ENCODE assay signal across 8 mouse cellular contexts in genomic region chr2:169929540-169930497, GRCm38 (mm10).
DNase-seq lines count a peak whose midpoint lies in the region; ATAC-seq and TF ChIP-seq lines count a peak whose summit lies in the region.

No protein-coding gene starts in this region.

- peak overlapping the region; percentile 14; the same call in 1 of the 2 replicates for H3K4me3 ChIP-seq in intestine, postnatal 0 days (ENCODE audit: low read depth, low read length)
- peak overlapping the region; percentile 42 for H3K4me3 ChIP-seq in limb, embryonic 15.5 days
- peak overlapping the region; percentile 29 for H3K4me3 ChIP-seq in midbrain, postnatal 0 days (ENCODE audit: low read depth, low read length)

- DNase-seq in frontal cortex, postnatal 10 days (ENCODE audit: low spot score in 2 of 2): peak; percentile 9 to 13
- DNase-seq in cerebellum, adult 9-10 months: peak; percentile 45
- peak; percentile 36 to 62 for DNase-seq in frontal cortex, postnatal 36 days (ENCODE audit: low spot score in 2 of 2)
- DNase-seq in midbrain, postnatal 0 days (ENCODE audit: low spot score): peak; percentile 90
- DNase-seq in testis, postnatal 14 days (ENCODE audit: low spot score): peak; percentile 64

- TF ChIP-seq CTCF in intestine, postnatal 0 days (IDR thresholded peaks at IDR 0.05; ENCODE audit: low read depth): no peak
- no peak; the same call in 1 of the 2 replicates for TF ChIP-seq CTCF in midbrain, postnatal 0 days (IDR thresholded peaks at IDR 0.05)

- WGBS in intestine, postnatal 0 days: 42% methylated on average over 23 of the region's 23 CpGs
- WGBS in limb, embryonic 15.5 days: 46% methylated on average over 23 of the region's 23 CpGs
- WGBS in midbrain, postnatal 0 days: 55% methylated on average over 23 of the region's 23 CpGs

- no peak overlapping the region for H3K27ac ChIP-seq in intestine, postnatal 0 days (ENCODE audit: low read depth, low read length)
- no peak overlapping the region for H3K27ac ChIP-seq in limb, embryonic 15.5 days
- H3K27ac ChIP-seq in midbrain, postnatal 0 days (ENCODE audit: low read depth, low read length): peak overlapping the region; percentile 59

- H3K4me1 ChIP-seq in intestine, postnatal 0 days (replicated peaks; ENCODE audit: control insufficient read depth, insufficient read depth, low read length): no peaks in the 10 kb centered on the region
- peaks cover 16% of the 10 kb centered on the region for H3K4me1 ChIP-seq in limb, embryonic 15.5 days
- H3K4me1 ChIP-seq in midbrain, postnatal 0 days (ENCODE audit: insufficient read depth, low read length): no peaks in the 10 kb centered on the region

- H3K27me3 ChIP-seq in intestine, postnatal 0 days (replicated peaks; ENCODE audit: control insufficient read depth, insufficient read depth, low read length): no peaks in the 10 kb centered on the region
- no peaks in the 10 kb centered on the region for H3K27me3 ChIP-seq in limb, embryonic 15.5 days
- H3K27me3 ChIP-seq in midbrain, postnatal 0 days (ENCODE audit: insufficient read depth, low read length): no peaks in the 10 kb centered on the region

- no peak; the same call in 1 of the 2 replicates for ATAC-seq in frontal cortex, adult (ENCODE audit: low TSS enrichment)
- ATAC-seq in intestine, postnatal 0 days: peak; percentile 63
- no peak for ATAC-seq in limb, embryonic 15.5 days (ENCODE audit: insufficient number of reproducible peaks, low FRiP score, low TSS enrichment, low read depth)
- ATAC-seq in midbrain, postnatal 0 days (ENCODE audit: low FRiP score): 0 out of 2 replicates have a peak, but pooled peaks have one; percentile 38

- H3K9ac ChIP-seq in intestine, postnatal 0 days (ENCODE audit: low read depth, low read length): no peak overlapping the region
- H3K9ac ChIP-seq in limb, embryonic 15.5 days: 0 out of 2 replicates have a peak overlapping the region, but pooled peaks have one; percentile 33
- 0 out of 2 replicates have a peak overlapping the region, but pooled peaks have one; percentile 42 for H3K9ac ChIP-seq in midbrain, postnatal 0 days (replicated peaks; ENCODE audit: low read length, poor library complexity, severe bottlenecking)

- H3K9me3 ChIP-seq in intestine, postnatal 0 days (ENCODE audit: control insufficient read depth): no peaks in the 10 kb centered on the region
- no peaks in the 10 kb centered on the region for H3K9me3 ChIP-seq in limb, embryonic 15.5 days
- no peaks in the 10 kb centered on the region for H3K9me3 ChIP-seq in midbrain, postnatal 0 days (ENCODE audit: low read length)

- peak overlapping the region; percentile 61 for H3K4me2 ChIP-seq in intestine, postnatal 0 days (replicated peaks; ENCODE audit: low read depth)
- H3K4me2 ChIP-seq in limb, embryonic 15.5 days: peak overlapping the region; percentile 54
- peak overlapping the region; percentile 53 for H3K4me2 ChIP-seq in midbrain, postnatal 0 days (ENCODE audit: low read depth, low read length, poor library complexity, severe bottlenecking)

- H3K36me3 ChIP-seq in intestine, postnatal 0 days (ENCODE audit: control insufficient read depth, insufficient read depth): no peaks in the 10 kb centered on the region
- H3K36me3 ChIP-seq in limb, embryonic 15.5 days: no peaks in the 10 kb centered on the region
- H3K36me3 ChIP-seq in midbrain, postnatal 0 days (ENCODE audit: insufficient read depth, low read length): no peaks in the 10 kb centered on the region

Comparison
In these comparisons a context has a peak if more than half of its experiments do, and no peak if none do; other contexts are left out.
1. DNase-seq: peak in every context shown above with its lines; median percentile 90 in midbrain, postnatal 0 days; 64 in testis, postnatal 14 days; 49 in frontal cortex, postnatal 36 days; 45 in cerebellum, adult 9-10 months; 11 in frontal cortex, postnatal 10 days.
2. ATAC-seq: peak in intestine, postnatal 0 days (single experiment) and midbrain, postnatal 0 days (single experiment); none in frontal cortex, adult (single experiment) and limb, embryonic 15.5 days (single experiment).
3. Peak in every context shown above with its lines, with median percentiles within 50 percentile points of each other: H3K4me2 ChIP-seq and H3K4me3 ChIP-seq.